Mouse (Mus musculus): ENCODE data around the gene Hsf2bp. TPM values are rescaled to one million over a fixed set of nuclear protein-coding genes. Genes with fewer than 3 reads are reported as not detected.
A peak's percentile ranks its signal among the peaks of the same experiment; 100 is the strongest.

The Hsf2bp gene
- polyA plus RNA-seq, 1 experiment, result 0.36 TPM

DNA sequence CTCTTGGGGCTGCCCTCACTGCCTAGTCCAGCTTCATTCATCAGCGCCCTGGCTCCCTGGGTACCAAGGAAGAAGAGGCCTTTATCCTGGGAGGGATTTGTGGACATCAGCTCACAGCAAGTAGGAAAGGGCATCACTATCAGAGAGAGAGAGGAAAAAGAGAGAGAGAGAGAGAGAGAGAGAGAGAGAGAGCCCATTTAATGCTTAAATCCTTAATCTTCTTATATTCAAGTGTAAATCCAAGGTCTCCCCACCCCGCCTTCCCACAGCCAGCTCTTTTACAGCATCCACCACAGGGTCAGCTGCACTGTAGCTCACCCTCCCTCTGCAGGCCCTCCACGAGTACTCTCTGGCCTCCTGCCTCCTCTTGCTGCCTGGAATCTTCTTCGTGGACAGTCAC, 94.5 kb downstream of the Hsf2bp start:
- DNase-seq, result no peak
- no peak for TF ChIP-seq CTCF (IDR thresholded peaks at IDR 0.05; ENCODE audit: borderline replicate concordance, insufficient read depth, low read depth, low read length)
- no peak for TF ChIP-seq POLR2A (IDR thresholded peaks at IDR 0.05; ENCODE audit: borderline replicate concordance, insufficient read depth, low read length)
- H3K27me3 ChIP-seq (ENCODE audit: control insufficient read depth, insufficient read depth, low read length), result no peaks in the 10 kb centered on the region
- H3K4me1 ChIP-seq (ENCODE audit: control insufficient read depth, insufficient read depth, low read length), result no peaks in the 10 kb centered on the region
- H3K27ac ChIP-seq (ENCODE audit: insufficient read depth, low read length), result no peak overlapping the region
- no peak overlapping the region for H3K4me3 ChIP-seq (replicated peaks; ENCODE audit: insufficient read depth, low read depth, low read length)
- 70% methylated on average over 4 of the region's 4 CpGs for WGBS

DNA sequence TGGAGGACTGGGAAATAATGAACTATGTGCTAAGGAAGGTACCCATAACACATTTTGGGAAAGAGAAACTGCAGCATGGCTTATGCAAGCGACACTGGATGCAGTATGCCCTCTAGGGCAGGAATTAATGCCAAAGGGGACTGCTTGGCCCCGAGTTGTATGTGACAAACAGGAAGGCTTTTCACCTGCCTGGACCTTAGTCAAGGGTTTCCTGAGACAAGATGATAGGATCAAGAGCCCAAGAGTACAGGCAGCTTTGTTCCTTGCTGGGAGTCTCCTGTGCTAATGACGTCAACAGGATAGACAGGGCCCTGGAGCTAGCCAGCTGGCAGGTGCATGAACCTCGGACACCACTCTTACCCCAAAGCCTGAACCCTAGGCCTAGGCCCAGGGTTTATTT, 95.5 kb downstream of the Hsf2bp start:
- H3K4me3 ChIP-seq (replicated peaks; ENCODE audit: insufficient read depth, low read depth, low read length), result no peak overlapping the region
- no peaks in the 10 kb centered on the region for H3K4me1 ChIP-seq (ENCODE audit: control insufficient read depth, insufficient read depth, low read length)
- 64% methylated on average over 4 of the region's 4 CpGs for WGBS
- H3K27ac ChIP-seq (ENCODE audit: insufficient read depth, low read length), result no peak overlapping the region
- TF ChIP-seq CTCF (IDR thresholded peaks at IDR 0.05; ENCODE audit: borderline replicate concordance, insufficient read depth, low read depth, low read length), result no peak
- no peak for TF ChIP-seq POLR2A (IDR thresholded peaks at IDR 0.05; ENCODE audit: borderline replicate concordance, insufficient read depth, low read length)
- H3K27me3 ChIP-seq (ENCODE audit: control insufficient read depth, insufficient read depth, low read length), result no peaks in the 10 kb centered on the region
- no peak for DNase-seq

DNA sequence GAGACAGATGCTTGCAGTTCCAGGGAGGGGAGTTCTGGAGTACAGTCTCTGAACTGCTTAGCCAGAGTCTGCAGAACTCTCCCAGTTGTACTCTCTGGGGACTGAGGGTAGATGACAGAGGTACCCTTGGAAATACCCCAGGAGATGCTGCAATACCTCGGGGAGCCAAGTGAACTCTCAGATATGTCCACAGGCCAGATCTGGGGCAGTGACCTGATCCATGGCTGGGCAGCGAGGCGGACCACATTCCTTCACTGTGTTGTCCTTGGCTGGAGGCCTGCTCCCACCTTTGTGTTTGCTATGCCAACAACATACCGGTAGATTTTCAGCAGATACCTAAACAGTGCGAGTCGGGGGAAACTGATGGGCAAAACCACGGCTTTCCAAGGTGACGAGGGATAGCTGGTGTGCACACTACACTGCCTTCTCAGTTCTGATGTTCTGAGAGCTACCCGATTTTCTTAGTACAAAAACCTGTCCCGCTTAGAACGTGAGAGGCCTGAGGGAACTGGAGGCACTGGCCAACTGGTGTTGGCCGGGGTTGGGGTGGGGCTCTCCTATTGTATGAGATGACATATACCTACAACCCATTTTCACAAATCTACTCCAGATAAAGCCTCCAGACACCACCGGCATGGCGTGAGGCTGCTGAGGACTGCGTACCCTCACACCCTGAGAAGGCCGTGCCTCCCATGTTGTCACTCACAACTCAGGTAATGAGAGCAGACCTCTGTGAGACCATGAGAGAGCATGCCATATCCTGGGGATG, 96.7 kb downstream of the Hsf2bp start:
- TF ChIP-seq POLR2A (IDR thresholded peaks at IDR 0.05; ENCODE audit: borderline replicate concordance, insufficient read depth, low read length), result no peak
- no peak for TF ChIP-seq CTCF (IDR thresholded peaks at IDR 0.05; ENCODE audit: borderline replicate concordance, insufficient read depth, low read depth, low read length)
- no peaks in the 10 kb centered on the region for H3K4me1 ChIP-seq (ENCODE audit: control insufficient read depth, insufficient read depth, low read length)
- no peak overlapping the region for H3K4me3 ChIP-seq (replicated peaks; ENCODE audit: insufficient read depth, low read depth, low read length)
- H3K27me3 ChIP-seq (ENCODE audit: control insufficient read depth, insufficient read depth, low read length), result no peaks in the 10 kb centered on the region
- no peak for DNase-seq
- no peak overlapping the region for H3K27ac ChIP-seq (ENCODE audit: insufficient read depth, low read length)
- WGBS, result 88% methylated on average over 16 of the region's 16 CpGs

GRCm38 (mm10) chr17:31938539-31939260, 97.4 kb downstream of the Hsf2bp start:
- 57% methylated on average over 12 of the region's 12 CpGs for WGBS
- H3K27ac ChIP-seq (ENCODE audit: insufficient read depth, low read length), result no peak overlapping the region
- H3K4me1 ChIP-seq (ENCODE audit: control insufficient read depth, insufficient read depth, low read length), result no peaks in the 10 kb centered on the region
- H3K4me3 ChIP-seq (replicated peaks; ENCODE audit: insufficient read depth, low read depth, low read length), result no peak overlapping the region
- no peak for TF ChIP-seq POLR2A (IDR thresholded peaks at IDR 0.05; ENCODE audit: borderline replicate concordance, insufficient read depth, low read length)
- TF ChIP-seq CTCF (IDR thresholded peaks at IDR 0.05; ENCODE audit: borderline replicate concordance, insufficient read depth, low read depth, low read length), result no peak
- H3K27me3 ChIP-seq (ENCODE audit: control insufficient read depth, insufficient read depth, low read length), result no peaks in the 10 kb centered on the region
- DNase-seq, result no peak

DNA sequence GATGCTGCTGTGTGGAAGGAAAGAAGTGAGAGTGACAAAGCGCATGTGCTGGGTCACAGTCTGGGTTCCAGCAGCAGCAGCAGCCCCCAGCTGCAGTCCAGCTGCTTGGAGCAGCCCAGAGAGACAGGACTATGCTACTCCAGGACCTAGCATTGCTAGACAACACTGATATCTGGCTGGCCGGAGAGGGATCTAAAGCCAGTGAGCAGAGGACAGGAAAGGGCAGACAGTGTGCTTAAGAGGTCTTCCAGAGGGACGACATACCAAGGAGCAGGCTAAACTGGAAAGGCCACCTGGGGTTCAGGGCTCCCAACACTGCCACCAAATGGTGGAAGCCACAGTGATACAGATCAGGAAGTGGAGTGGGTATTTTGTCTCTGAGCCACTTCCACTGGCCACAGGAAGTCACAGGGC, 99.0 kb downstream of the Hsf2bp start:
- DNase-seq, result no peak
- Histone ChIP-seq H3K27me3 (ENCODE audit: control insufficient read depth, insufficient read depth, low read length) (no peaks in the 10 kb centered on the region), H3K27ac (ENCODE audit: insufficient read depth, low read length) (no peak overlapping the region), H3K4me1 (ENCODE audit: control insufficient read depth, insufficient read depth, low read length) (no peaks in the 10 kb centered on the region), H3K4me3 (replicated peaks; ENCODE audit: insufficient read depth, low read depth, low read length) (no peak overlapping the region)
- 48% methylated on average over 3 of the region's 3 CpGs for WGBS
- TF ChIP-seq CTCF (IDR thresholded peaks at IDR 0.05; ENCODE audit: borderline replicate concordance, insufficient read depth, low read depth, low read length) (no peak), POLR2A (IDR thresholded peaks at IDR 0.05; ENCODE audit: borderline replicate concordance, insufficient read depth, low read length) (no peak)

DNA sequence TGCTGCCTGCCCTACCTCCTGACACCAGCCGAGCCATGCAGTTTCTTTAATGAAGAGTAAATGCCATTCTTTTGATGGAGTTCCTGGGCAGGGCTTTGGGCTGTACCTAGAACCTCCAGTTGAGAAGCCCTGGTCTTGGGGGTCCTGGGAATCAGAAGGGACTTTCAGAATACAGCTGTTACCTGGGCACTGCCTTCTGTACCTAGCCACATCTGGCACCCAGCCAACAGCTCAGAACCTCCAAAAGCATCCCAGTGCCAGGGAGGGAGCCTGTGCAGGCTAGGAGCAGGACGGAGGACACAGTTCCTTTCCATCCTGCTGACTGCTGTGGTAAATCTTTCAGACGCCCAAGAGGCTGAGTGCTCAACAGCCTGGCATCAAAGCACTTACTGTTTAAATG, 100.3 kb downstream of the Hsf2bp start:
- 68% methylated on average over 3 of the region's 3 CpGs for WGBS
- TF ChIP-seq CTCF (IDR thresholded peaks at IDR 0.05; ENCODE audit: borderline replicate concordance, insufficient read depth, low read depth, low read length), result no peak
- Histone ChIP-seq H3K4me3 (replicated peaks; ENCODE audit: insufficient read depth, low read depth, low read length) (no peak overlapping the region), H3K27me3 (ENCODE audit: control insufficient read depth, insufficient read depth, low read length) (no peaks in the 10 kb centered on the region), H3K27ac (ENCODE audit: insufficient read depth, low read length) (no peak overlapping the region), H3K4me1 (ENCODE audit: control insufficient read depth, insufficient read depth, low read length) (no peaks in the 10 kb centered on the region)
- no peak for DNase-seq

- peak in 1 of 2 experiments; percentile 2 for DNase-seq
- Histone ChIP-seq H3K4me1 (ENCODE audit: control insufficient read depth, insufficient read depth, low read length) (no peaks in the 10 kb centered on the region), H3K27ac (ENCODE audit: insufficient read depth, low read length) (no peak overlapping the region), H3K27me3 (ENCODE audit: control insufficient read depth, insufficient read depth, low read length) (no peaks in the 10 kb centered on the region), H3K4me3 (replicated peaks; ENCODE audit: insufficient read depth, low read depth, low read length) (no peak overlapping the region)
- 61% methylated on average over 6 of the region's 6 CpGs for WGBS
- TF ChIP-seq POLR2A (IDR thresholded peaks at IDR 0.05; ENCODE audit: borderline replicate concordance, insufficient read depth, low read length) (no peak), CTCF (IDR thresholded peaks at IDR 0.05; ENCODE audit: borderline replicate concordance, insufficient read depth, low read depth, low read length) (no peak)
Observed at GRCm38 (mm10) chr17:31935091-31935830, 100.9 kb downstream of the Hsf2bp start.
